Mouse (Mus musculus) spleen, adult 2 months (tissue): ENCODE results near the gene Dennd5b.

Source experiments
- CTCF ChIP-seq: fragments of 200-500 bp; IDR thresholded peaks from 2 replicates; pipeline ENCODE4 v1.5.1; 2011; ENCODE audit warnings: mild to moderate bottlenecking, inconsistent platforms; ENCODE audit not compliant: insufficient read depth, insufficient read length, insufficient replicate concordance; ENCODE audit errors: extremely low read depth
- POLR2A ChIP-seq: fragments of 200-500 bp; IDR thresholded peaks from 2 replicates; pipeline ENCODE4 v1.6.1; 2011; ENCODE audit warnings: low read depth, low read length, inconsistent platforms

DNA sequence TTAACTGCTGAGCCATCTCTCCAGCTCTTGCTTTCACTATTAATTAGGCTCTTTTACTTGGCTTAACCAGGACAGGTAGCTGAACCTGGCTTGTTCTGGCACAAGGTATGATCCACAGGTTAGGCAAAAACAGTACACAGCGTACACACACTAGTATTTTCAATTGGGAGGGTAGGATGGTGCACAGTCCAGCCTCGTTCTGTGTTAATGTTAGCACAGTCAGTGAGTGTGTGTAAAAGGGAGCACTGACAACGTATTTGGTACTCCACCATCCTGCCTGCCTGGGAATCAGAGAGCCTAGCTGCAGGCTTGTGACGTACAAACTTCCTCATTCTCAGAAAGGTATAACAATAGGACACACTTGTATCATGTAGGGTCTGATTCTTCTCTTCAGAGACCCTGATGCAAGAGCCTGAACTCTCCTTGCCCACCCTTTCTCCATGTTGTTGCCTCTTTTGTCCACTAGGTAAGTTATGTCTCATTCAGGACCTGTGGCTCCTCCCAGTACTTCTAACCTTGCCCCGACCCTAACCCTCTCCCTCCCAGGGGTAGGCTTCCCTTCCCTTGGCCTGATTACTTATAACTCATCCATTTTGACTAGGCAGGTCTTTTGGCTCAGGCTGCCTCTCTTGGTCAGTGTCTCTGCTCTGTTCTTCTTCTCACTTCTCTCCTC is 107.0 kb downstream of the Dennd5b start:
- TF ChIP-seq CTCF (no peak), POLR2A (no peak)
